Mouse (Mus musculus): ENCODE data around the gene Tnrc18.

Gene Tnrc18

GRCm38 (mm10) chr5:142747026-142747629, 70.3 kb downstream of the Tnrc18 start:
- no peak for TF ChIP-seq GATA4 (IDR thresholded peaks at IDR 0.05; ENCODE audit: insufficient replicate concordance, low read length)

GRCm38 (mm10) chr5:142739941-142740340, 77.5 kb downstream of the Tnrc18 start:
- no peak for TF ChIP-seq GATA4 (IDR thresholded peaks at IDR 0.05; ENCODE audit: insufficient replicate concordance, low read length)

GRCm38 (mm10) chr5:142731916-142732315, 85.5 kb downstream of the Tnrc18 start:
- no peak for TF ChIP-seq GATA4 (IDR thresholded peaks at IDR 0.05; ENCODE audit: insufficient replicate concordance, low read length)

- no peak for TF ChIP-seq GATA4 (IDR thresholded peaks at IDR 0.05; ENCODE audit: insufficient replicate concordance, low read length)
These were observed 87.2 kb downstream of the Tnrc18 start for GRCm38 (mm10) chr5:142730295-142730694.

GRCm38 (mm10) chr5:142728301-142728700, 89.2 kb downstream of the Tnrc18 start:
- no peak for TF ChIP-seq GATA4 (IDR thresholded peaks at IDR 0.05; ENCODE audit: insufficient replicate concordance, low read length)

GRCm38 (mm10) chr5:142726748-142727147, 90.7 kb downstream of the Tnrc18 start:
- no peak for TF ChIP-seq GATA4 (IDR thresholded peaks at IDR 0.05; ENCODE audit: insufficient replicate concordance, low read length)

GRCm38 (mm10) chr5:142724265-142724664, 93.2 kb downstream of the Tnrc18 start:
- TF ChIP-seq GATA4 (IDR thresholded peaks at IDR 0.05; ENCODE audit: insufficient replicate concordance, low read length): no peak

- no peak for TF ChIP-seq GATA4 (IDR thresholded peaks at IDR 0.05; ENCODE audit: insufficient replicate concordance, low read length)
These were observed 93.8 kb downstream of the Tnrc18 start for GRCm38 (mm10) chr5:142723520-142724133.

- TF ChIP-seq GATA4 (IDR thresholded peaks at IDR 0.05; ENCODE audit: insufficient replicate concordance, low read length): no peak
These were observed 97.6 kb downstream of the Tnrc18 start for GRCm38 (mm10) chr5:142719897-142720296.

- TF ChIP-seq GATA4 (IDR thresholded peaks at IDR 0.05; ENCODE audit: insufficient replicate concordance, low read length): no peak
These were observed 99.0 kb downstream of the Tnrc18 start for GRCm38 (mm10) chr5:142718486-142718885.

- no peak for TF ChIP-seq GATA4 (IDR thresholded peaks at IDR 0.05; ENCODE audit: insufficient replicate concordance, low read length)
These were observed 99.4 kb downstream of the Tnrc18 start for GRCm38 (mm10) chr5:142718037-142718436.

GRCm38 (mm10) chr5:142716056-142716455, 101.4 kb downstream of the Tnrc18 start:
- TF ChIP-seq GATA4 (IDR thresholded peaks at IDR 0.05; ENCODE audit: insufficient replicate concordance, low read length): no peak

GRCm38 (mm10) chr5:142715059-142715458, 102.4 kb downstream of the Tnrc18 start:
- no peak for TF ChIP-seq GATA4 (IDR thresholded peaks at IDR 0.05; ENCODE audit: insufficient replicate concordance, low read length)

GRCm38 (mm10) chr5:142713966-142714365, 103.5 kb downstream of the Tnrc18 start:
- TF ChIP-seq GATA4 (IDR thresholded peaks at IDR 0.05; ENCODE audit: insufficient replicate concordance, low read length): no peak

GRCm38 (mm10) chr5:142712373-142712772, 105.1 kb downstream of the Tnrc18 start:
- no peak for TF ChIP-seq GATA4 (IDR thresholded peaks at IDR 0.05; ENCODE audit: insufficient replicate concordance, low read length)

GRCm38 (mm10) chr5:142709436-142709835, 108.0 kb downstream of the Tnrc18 start:
- no peak for TF ChIP-seq GATA4 (IDR thresholded peaks at IDR 0.05; ENCODE audit: insufficient replicate concordance, low read length)

- TF ChIP-seq GATA4 (IDR thresholded peaks at IDR 0.05; ENCODE audit: insufficient replicate concordance, low read length): no peak
These were observed 109.8 kb downstream of the Tnrc18 start for GRCm38 (mm10) chr5:142707709-142708108.
